Mouse (Mus musculus) midbrain, embryonic 12.5 days (tissue): ENCODE measurements around the gene Eps8. TPM values are rescaled to one million over a fixed set of nuclear protein-coding genes. Genes with fewer than 3 reads are reported as not detected.
A peak's percentile ranks its signal among the peaks of the same experiment; 100 is the strongest.

Experiments used
- ATAC-seq: fragments of 200-750 bp; cut with Nextera tagmentation; 2 replicates; pipeline ENCODE4 v1.8.0; 2017; ENCODE audit warnings: low read depth, moderate TSS enrichment, moderate library complexity; ENCODE audit not compliant: low FRiP score
- H3K27ac ChIP-seq: fragments of 300-500 bp; sonication (generic); replicated peaks from 2 replicates; pipeline ENCODE4 v1.5.1; 2016; ENCODE audit warnings: mild to moderate bottlenecking
- H3K27me3 ChIP-seq: fragments of 300-500 bp; sonication (generic); 2 replicates; pipeline ENCODE4 v1.6.1; 2016; ENCODE audit warnings: mild to moderate bottlenecking
- H3K36me3 ChIP-seq: fragments of 300-500 bp; sonication (generic); 2 replicates; pipeline ENCODE4 v1.6.1; 2016
- H3K4me1 ChIP-seq: fragments of 300-500 bp; sonication (generic); 2 replicates; pipeline ENCODE4 v1.6.1; 2016
- H3K4me2 ChIP-seq: fragments of 300-500 bp; sonication (generic); replicated peaks from 2 replicates; pipeline ENCODE4 v1.6.1; 2016; ENCODE audit warnings: mild to moderate bottlenecking, moderate library complexity
- H3K4me3 ChIP-seq: fragments of 300-500 bp; sonication (generic); 2 replicates; pipeline ENCODE4 v1.5.1; 2016; ENCODE audit warnings: mild to moderate bottlenecking
- H3K9ac ChIP-seq: fragments of 300-500 bp; sonication (generic); replicated peaks from 2 replicates; pipeline ENCODE4 v1.6.1; 2016; ENCODE audit warnings: mild to moderate bottlenecking, moderate library complexity
- H3K9me3 ChIP-seq: fragments of 300-500 bp; sonication (generic); 2 replicates; pipeline ENCODE4 v1.6.1; 2016; ENCODE audit warnings: mild to moderate bottlenecking
- WGBS: fragments of 180-500 bp; shearing (Covaris S2); methylation state at CpG from one replicate; pipeline ENCODE4 v1.1.7; 2016; 5-methylcytosine and 5-hydroxymethylcytosine counted together
- polyA plus RNA-seq: library from polyadenylated mRNA; unstranded; fragments of >200 nt; fragmentation: Nextera tagmentation; extraction: Ambion mirVana; gene quantifications from 2 replicates; pipeline ENCODE4 v1.2.1, GENCODE M21; 2016

The Eps8 gene
- 10.7 and 11.0 TPM in 2 replicates for polyA plus RNA-seq

DNA sequence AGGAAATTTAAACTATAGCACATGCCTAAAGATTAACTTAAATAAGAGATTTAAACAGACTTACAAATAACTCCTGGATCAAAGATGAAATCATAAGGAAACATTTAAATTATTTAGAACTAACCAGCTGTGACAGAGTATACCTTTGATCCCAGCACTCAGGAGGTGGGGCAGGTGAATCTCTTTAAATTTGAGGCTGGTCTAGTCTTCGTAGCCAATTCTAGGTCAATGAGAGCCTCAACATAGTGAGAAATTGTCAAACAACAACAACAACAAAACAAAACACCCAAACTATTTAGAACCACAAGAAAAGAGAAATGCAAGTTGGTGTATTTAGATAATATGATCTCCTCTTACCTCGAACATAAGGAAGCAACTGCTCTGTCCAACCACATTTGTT lies at the start of gene Eps8:
Eps8 (minus strand) TSS at position 101 of the 400 bp plus-strand sequence.
- no peaks in the 10 kb centered on the region for H3K36me3 ChIP-seq
- H3K4me1 ChIP-seq = no peaks in the 10 kb centered on the region
- H3K27me3 ChIP-seq = peaks cover 3% of the 10 kb centered on the region; the same call in 1 of the 2 replicates
- no peak within 1 kb of the TSS for H3K27ac ChIP-seq
- ATAC-seq = no peak
- H3K9ac ChIP-seq = no peak within 1 kb of the TSS
- H3K4me2 ChIP-seq = no peak within 1 kb of the TSS
- WGBS = 84% methylated on average over 2 of the region's 2 CpGs
- no peak within 1 kb of the TSS for H3K4me3 ChIP-seq
- no peaks in the 10 kb centered on the region for H3K9me3 ChIP-seq

DNA sequence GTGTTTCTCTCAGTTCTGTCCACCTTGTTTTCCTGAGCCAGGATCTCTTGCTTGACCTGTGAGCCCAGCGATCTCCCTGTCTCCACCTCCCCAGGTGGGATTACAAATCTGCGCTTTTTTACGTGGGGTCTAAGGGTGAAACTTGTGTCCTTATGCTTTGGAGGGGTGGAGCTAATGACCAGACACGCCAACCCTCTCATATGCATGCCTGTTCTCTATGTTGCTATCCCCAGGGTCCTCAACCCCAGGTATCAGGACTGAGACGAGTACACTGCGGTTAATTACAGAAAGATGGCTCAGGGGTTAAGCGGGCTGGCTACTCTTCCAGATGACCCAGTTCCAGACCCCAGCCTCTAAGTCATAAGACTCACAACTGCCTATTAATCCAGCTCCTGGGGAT lies 48.8 kb upstream of the Eps8 start:
- no peak overlapping the region for H3K9ac ChIP-seq
- H3K4me1 ChIP-seq = no peaks in the 10 kb centered on the region; the same call in 1 of the 2 replicates
- 84% methylated on average over 7 of the region's 7 CpGs for WGBS
- no peaks in the 10 kb centered on the region for H3K36me3 ChIP-seq
- no peak overlapping the region for H3K4me3 ChIP-seq
- H3K4me2 ChIP-seq = no peak overlapping the region
- ATAC-seq = no peak
- H3K9me3 ChIP-seq = no peaks in the 10 kb centered on the region
- H3K27ac ChIP-seq = no peak overlapping the region
- H3K27me3 ChIP-seq = peaks cover 20% of the 10 kb centered on the region

DNA sequence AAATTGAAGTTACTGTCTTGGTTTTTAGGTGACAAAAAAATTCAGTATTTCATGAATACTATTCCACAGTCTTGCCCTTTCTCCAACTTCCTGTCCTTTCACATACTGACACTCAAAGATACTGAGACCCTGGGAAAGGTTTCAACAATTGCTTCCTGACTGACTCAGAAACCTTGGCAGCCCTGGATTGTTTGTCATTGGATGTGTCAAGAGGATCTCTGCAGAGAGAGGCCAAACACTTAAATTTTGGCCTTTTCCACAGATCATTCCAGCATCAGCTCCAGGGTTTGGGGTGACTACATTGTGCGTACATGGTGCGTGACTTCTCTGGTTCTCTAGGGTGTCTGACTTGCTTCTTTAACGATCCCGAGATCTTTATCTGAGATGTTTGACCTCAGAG lies 48.2 kb upstream of the Eps8 start:
- no peaks in the 10 kb centered on the region for H3K9me3 ChIP-seq
- 94% methylated on average over 4 of the region's 4 CpGs for WGBS
- no peak overlapping the region for H3K4me3 ChIP-seq
- no peaks in the 10 kb centered on the region for H3K36me3 ChIP-seq
- no peak overlapping the region for H3K9ac ChIP-seq
- no peaks in the 10 kb centered on the region; the same call in 1 of the 2 replicates for H3K4me1 ChIP-seq
- no peak overlapping the region for H3K4me2 ChIP-seq
- H3K27ac ChIP-seq = no peak overlapping the region
- no peak for ATAC-seq
- H3K27me3 ChIP-seq = peaks cover 20% of the 10 kb centered on the region

DNA sequence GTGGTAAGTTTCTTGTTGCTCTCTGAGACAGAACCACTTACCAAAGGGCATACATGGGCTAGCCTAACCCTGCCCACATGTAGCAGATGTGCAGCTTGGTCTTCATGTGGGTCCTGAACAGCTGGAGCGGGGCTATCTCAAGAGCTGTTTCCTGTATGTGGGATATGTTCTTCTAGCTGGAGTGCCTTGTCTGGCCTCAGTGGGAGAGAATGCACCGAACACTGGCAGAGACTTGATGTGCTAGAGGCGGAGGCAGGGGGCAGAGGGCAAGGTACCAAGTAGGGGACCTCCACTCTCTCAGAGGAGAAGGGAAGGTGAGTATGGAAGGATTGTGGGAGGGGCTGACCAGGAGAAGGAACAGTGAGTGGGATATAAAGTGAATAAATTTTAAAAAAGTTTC lies 47.5 kb upstream of the Eps8 start:
- no peaks in the 10 kb centered on the region for H3K36me3 ChIP-seq
- H3K27ac ChIP-seq = no peak overlapping the region
- H3K4me1 ChIP-seq = no peaks in the 10 kb centered on the region; the same call in 1 of the 2 replicates
- 93% methylated on average over 3 of the region's 3 CpGs for WGBS
- no peak overlapping the region for H3K4me2 ChIP-seq
- ATAC-seq = no peak
- H3K9ac ChIP-seq = no peak overlapping the region
- H3K4me3 ChIP-seq = no peak overlapping the region
- H3K9me3 ChIP-seq = no peaks in the 10 kb centered on the region
- peaks cover 20% of the 10 kb centered on the region for H3K27me3 ChIP-seq

DNA sequence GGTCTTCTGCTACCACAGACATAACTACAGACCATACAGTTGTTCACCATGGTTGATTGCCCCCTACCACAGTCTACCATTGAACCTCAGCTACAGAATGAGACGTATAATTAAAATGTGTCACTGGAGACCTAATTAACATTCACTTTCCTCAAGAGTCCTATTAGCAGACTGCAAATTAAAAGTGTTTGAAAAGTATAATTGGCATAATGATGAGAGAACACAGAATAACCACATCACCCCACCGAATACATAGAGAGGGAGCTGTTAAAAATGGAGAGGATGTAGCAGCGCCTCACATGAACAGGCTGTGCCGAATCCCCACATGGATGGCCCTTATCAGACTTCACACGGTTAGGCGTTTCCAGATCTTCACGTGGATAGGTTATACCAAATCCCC lies 44.8 kb upstream of the Eps8 start:
- 84% methylated on average over 7 of the region's 7 CpGs for WGBS
- ATAC-seq = no peak; the same call in 1 of the 2 replicates
- H3K27me3 ChIP-seq = peaks cover 29% of the 10 kb centered on the region
- no peaks in the 10 kb centered on the region for H3K36me3 ChIP-seq
- H3K9me3 ChIP-seq = no peaks in the 10 kb centered on the region
- H3K4me3 ChIP-seq = no peak overlapping the region
- H3K27ac ChIP-seq = no peak overlapping the region
- H3K9ac ChIP-seq = no peak overlapping the region
- no peaks in the 10 kb centered on the region; the same call in 1 of the 2 replicates for H3K4me1 ChIP-seq
- no peak overlapping the region for H3K4me2 ChIP-seq

DNA sequence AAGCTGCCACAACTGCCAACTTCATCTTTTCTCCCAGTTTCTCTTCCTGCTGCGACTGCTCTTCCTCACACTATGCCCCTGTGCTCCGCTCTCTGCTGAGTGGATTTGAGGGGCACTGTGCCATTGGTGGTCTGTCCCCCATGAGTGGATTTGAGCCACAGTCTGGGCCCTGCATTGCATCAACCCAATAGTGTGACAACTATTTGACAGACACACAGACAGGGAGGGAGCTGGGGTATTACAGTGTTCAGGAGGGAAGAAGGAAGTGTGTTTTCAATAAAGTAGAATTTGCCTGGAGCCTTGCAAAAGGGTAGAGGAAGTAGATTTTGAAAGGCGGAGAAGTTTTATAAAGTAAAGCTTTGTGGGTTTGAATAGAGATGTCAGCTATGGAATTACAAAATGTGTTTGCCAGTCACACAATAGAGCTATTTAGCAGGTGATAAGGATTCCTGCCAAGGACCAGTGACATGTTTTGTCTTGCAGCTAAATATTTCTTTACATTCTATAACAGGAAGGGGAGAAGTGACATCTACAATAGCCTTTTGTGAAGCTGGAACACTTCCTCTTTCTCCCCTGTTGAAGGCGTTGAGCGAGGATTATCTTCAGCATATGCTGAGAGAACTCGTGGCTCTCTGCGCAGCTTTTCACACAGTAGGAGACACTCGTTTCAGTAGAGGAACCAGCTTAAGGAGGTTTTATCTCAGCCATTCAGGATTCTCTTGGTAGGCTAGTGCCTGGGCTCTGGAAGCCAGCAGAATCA lies 41.9 kb upstream of the Eps8 start:
- no peak overlapping the region for H3K27ac ChIP-seq
- no peaks in the 10 kb centered on the region for H3K36me3 ChIP-seq
- no peaks in the 10 kb centered on the region; the same call in 1 of the 2 replicates for H3K4me1 ChIP-seq
- 61% methylated on average over 8 of the region's 8 CpGs for WGBS
- no peaks in the 10 kb centered on the region for H3K9me3 ChIP-seq
- H3K4me2 ChIP-seq = no peak overlapping the region
- peak; percentile 49; the same call in 1 of the 2 replicates for ATAC-seq
- H3K27me3 ChIP-seq = peaks cover 32% of the 10 kb centered on the region
- H3K9ac ChIP-seq = no peak overlapping the region
- H3K4me3 ChIP-seq = no peak overlapping the region

DNA sequence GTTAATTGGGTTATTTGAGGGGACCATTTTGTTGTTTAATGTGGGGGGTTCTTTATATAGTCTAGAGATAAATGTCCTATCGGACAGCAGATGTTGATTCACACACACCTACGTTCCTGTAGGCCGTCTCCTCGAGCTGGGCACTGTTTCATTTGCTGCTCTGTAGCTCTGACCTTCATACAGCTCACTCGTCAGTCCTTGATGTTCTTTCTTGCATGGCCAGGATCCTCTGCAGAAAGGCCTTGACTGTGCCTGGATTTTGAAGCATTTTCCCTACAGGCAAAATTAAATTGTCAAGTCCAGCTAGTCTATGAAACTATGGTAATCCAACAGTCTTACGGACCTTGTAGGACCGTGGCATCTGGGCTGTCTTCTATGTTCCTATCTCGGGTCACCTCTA lies 40.4 kb upstream of the Eps8 start:
- Histone ChIP-seq H3K27me3 (peaks cover 33% of the 10 kb centered on the region), H3K27ac (no peak overlapping the region), H3K36me3 (no peaks in the 10 kb centered on the region), H3K9ac (no peak overlapping the region), H3K9me3 (no peaks in the 10 kb centered on the region), H3K4me3 (no peak overlapping the region), H3K4me1 (no peaks in the 10 kb centered on the region; the same call in 1 of the 2 replicates), H3K4me2 (no peak overlapping the region)
- 94% methylated on average over 8 of the region's 8 CpGs for WGBS
- ATAC-seq = no peak

DNA sequence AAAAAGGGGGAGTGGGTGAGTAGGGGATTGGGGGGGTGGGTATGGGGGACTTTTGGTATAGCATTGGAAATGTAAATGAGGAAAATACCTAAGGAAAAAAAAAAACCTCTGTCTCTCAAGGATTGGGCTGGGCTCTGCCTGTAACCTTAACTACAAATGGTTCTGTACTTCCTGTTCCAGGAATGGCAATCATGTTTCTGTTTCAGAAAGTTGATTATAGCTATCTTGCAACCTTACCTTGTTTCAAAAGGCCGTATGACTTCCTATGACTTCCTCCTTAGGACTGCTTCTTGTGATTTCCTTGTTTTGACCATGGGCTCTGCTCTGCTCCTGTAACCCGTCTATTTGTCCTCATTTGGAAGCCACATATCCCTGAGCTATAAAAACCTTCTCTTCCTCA lies 39.6 kb upstream of the Eps8 start:
- Histone ChIP-seq H3K27me3 (peaks cover 33% of the 10 kb centered on the region), H3K9me3 (no peaks in the 10 kb centered on the region), H3K27ac (no peak overlapping the region), H3K9ac (no peak overlapping the region), H3K4me3 (no peak overlapping the region), H3K4me2 (no peak overlapping the region), H3K36me3 (no peaks in the 10 kb centered on the region), H3K4me1 (no peaks in the 10 kb centered on the region; the same call in 1 of the 2 replicates)
- 88% methylated on average over 2 of the region's 2 CpGs for WGBS
- no peak for ATAC-seq

DNA sequence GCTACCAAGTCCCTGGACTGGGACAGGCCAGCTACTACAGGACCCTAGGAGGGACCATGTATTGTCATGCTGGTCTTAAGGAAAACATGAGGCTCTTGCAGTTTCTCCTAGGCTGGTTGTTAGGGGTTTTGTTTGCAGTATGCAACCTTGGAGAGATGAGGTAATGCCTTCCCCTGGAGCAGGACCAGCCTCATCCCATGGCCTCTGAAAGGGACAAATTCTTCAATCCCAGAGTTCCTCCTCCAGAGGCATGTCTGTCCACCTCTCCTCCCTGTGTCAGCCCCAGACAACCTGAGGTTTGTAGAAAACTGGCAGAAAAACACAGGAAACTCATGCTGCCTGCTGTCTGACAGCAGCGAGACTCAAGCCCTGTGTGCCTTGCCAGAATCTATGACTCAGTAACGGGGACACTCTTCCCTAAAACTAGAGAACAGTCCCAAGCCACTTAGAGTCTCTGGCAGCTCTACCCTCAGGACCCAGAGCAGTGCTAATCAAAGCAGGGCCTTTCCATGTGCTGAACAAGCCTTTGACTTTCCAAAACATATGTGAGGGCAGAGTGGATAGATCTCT lies 36.0 kb upstream of the Eps8 start:
- Histone ChIP-seq H3K4me1 (no peaks in the 10 kb centered on the region), H3K4me2 (no peak overlapping the region), H3K36me3 (no peaks in the 10 kb centered on the region), H3K27ac (no peak overlapping the region), H3K27me3 (peaks cover 26% of the 10 kb centered on the region), H3K9ac (no peak overlapping the region), H3K9me3 (no peaks in the 10 kb centered on the region), H3K4me3 (no peak overlapping the region)
- no peak for ATAC-seq
- WGBS = 78% methylated on average over 2 of the region's 2 CpGs

DNA sequence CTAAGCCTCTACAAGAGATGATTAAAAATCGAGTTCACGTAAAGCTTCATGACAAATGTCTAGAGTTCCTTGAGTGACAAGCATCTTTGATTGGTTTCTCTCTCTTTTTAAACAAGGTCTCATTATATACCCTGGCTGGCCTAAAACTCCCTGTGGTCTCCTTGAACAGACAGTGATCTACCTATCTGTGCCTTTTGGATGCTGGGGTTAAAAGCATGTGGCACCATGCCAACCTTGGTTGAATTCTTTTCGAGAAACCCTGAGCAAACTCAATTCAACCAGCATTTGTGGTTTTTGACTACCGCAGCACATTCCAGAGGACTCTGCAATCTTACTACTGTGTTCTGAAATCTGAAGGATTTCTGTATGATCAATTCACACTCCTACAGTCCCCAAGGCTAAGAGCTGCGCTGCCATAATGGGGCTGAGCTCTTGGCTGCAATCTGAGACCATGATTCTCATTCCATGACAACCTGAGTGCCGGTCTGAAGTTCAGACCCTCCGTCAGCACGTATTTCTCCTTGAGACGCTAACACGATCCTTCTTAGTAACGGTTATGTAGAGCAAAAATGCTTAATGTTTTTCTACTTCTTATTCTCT lies 33.9 kb upstream of the Eps8 start:
- Histone ChIP-seq H3K36me3 (no peaks in the 10 kb centered on the region), H3K9me3 (no peaks in the 10 kb centered on the region), H3K27me3 (peaks cover 15% of the 10 kb centered on the region; the same call in 1 of the 2 replicates), H3K4me1 (no peaks in the 10 kb centered on the region), H3K4me2 (no peak overlapping the region), H3K9ac (no peak overlapping the region), H3K27ac (no peak overlapping the region), H3K4me3 (no peak overlapping the region)
- WGBS = 83% methylated on average over 11 of the region's 11 CpGs
- no peak for ATAC-seq

DNA sequence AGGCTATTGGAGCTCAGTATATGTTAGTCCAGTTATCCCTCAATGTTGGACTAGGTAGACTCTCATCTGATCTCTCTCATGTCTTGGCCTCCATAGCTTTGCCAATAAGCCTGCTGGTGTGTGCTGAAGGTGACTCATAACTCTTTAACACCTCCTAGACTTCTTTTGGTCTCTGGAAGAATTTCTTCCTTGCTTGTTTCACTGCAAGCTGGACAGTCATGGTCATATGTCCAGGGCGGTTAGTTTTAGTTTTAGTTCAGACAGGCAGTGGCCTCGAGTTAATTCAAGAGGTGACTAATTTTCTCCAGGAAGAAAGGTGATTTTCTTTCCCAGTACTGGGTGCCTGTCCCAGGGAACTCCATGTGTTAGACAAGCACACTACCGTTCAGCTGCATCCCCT lies 33.4 kb upstream of the Eps8 start:
- Histone ChIP-seq H3K4me3 (no peak overlapping the region), H3K9me3 (no peaks in the 10 kb centered on the region), H3K27ac (no peak overlapping the region), H3K36me3 (no peaks in the 10 kb centered on the region), H3K9ac (no peak overlapping the region), H3K4me2 (no peak overlapping the region), H3K27me3 (peaks cover 10% of the 10 kb centered on the region; the same call in 1 of the 2 replicates), H3K4me1 (no peaks in the 10 kb centered on the region)
- 93% methylated on average over 3 of the region's 3 CpGs for WGBS
- no peak for ATAC-seq

DNA sequence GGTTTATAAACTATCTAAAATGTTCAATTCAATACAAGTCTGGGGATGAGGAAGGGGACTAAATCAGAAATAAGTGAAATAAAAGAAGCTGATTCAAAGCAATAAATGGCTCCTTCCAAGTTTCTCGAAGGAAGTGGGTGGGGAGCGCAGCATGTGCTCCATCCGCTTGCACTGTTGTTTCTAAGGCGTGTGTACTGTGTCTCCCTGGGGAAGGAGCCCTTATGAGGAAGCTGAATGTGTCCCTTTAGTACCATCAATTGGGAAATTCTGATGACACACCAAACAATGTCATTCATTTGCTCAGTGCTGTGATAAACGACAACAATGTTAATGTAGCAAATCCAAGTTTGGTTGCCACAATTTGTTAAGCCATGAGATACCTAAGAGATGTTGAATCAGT lies 33.0 kb upstream of the Eps8 start:
- Histone ChIP-seq H3K27me3 (peaks cover 7% of the 10 kb centered on the region; the same call in 1 of the 2 replicates), H3K27ac (no peak overlapping the region), H3K4me2 (no peak overlapping the region), H3K4me1 (no peaks in the 10 kb centered on the region), H3K9ac (no peak overlapping the region), H3K4me3 (no peak overlapping the region), H3K9me3 (no peaks in the 10 kb centered on the region), H3K36me3 (no peaks in the 10 kb centered on the region)
- ATAC-seq = no peak
- 92% methylated on average over 5 of the region's 5 CpGs for WGBS
